In the genomic region with DNA sequence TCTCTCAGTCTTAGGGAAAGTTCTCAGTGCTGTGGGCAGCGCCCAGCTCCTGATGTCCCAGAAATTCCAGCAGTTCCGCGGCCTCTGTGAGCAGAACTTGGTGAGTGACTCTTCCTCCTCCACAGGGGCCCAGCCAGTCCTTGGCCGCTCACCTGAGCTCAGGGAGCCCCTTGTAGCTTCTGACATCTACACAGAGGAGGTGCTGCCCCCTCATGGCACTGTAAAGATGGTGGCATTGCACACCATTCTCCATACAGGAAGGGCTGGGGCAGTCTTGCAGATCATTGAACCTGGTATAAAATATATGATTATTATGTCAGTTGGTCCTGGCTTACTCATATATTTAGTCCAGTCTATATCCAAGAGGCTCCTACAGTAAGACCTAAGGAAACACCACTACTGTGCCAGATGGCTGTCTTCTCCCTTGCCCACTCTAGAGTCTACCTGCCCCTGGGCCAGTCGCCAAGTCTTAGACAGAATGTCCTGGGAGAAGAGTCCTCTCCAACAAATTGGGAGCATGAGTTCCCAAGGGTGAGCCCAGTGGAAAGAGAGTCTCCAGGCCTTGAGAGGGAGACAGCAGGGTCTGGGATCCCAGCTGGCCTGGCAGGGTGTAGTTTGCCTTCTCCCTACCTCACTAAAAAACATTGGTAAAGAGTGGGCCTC, we compare ENCODE assay signal across 14 mouse cellular contexts. TPM values are rescaled to one million over a fixed set of nuclear protein-coding genes. Genes with fewer than 3 reads are reported as not detected.
DNase-seq lines count a peak whose midpoint lies in the region; ATAC-seq and TF ChIP-seq lines count a peak whose summit lies in the region.
"Had no signal": no experiment of that assay in that cellular context is flagged by ENCODE, and none has a peak within 500 bp of the region (broad histone marks: within the 10 kb centered on the region; RNA-seq: fewer than 3 reads in every experiment).

No protein-coding gene starts in this region.

- no peak overlapping the region for H3K9ac ChIP-seq in intestine, postnatal 0 days (ENCODE audit: low read depth, low read length)
- H3K9ac ChIP-seq: limb, embryonic 15.5 days; midbrain, embryonic 15.5 days had no signal

- no peaks in the 10 kb centered on the region for H3K9me3 ChIP-seq in intestine, postnatal 0 days (ENCODE audit: control insufficient read depth)
- peaks cover 10% of the 10 kb centered on the region; the same call in 1 of the 2 replicates for H3K9me3 ChIP-seq in limb, embryonic 10.5 days (replicated peaks)
- H3K9me3 ChIP-seq: limb, embryonic 15.5 days; midbrain, embryonic 15.5 days had no signal

- H3K27ac ChIP-seq in intestine, postnatal 0 days (ENCODE audit: low read depth, low read length), result no peak overlapping the region
- no peak overlapping the region for H3K27ac ChIP-seq in limb, embryonic 10.5 days
- H3K27ac ChIP-seq: hindbrain, embryonic 10.5 days; limb, embryonic 15.5 days; midbrain, embryonic 15.5 days had no signal

- no peaks in the 10 kb centered on the region for H3K27me3 ChIP-seq in intestine, postnatal 0 days (replicated peaks; ENCODE audit: control insufficient read depth, insufficient read depth, low read length)
- H3K27me3 ChIP-seq in limb, embryonic 10.5 days (ENCODE audit: low read depth, poor library complexity, severe bottlenecking), result no peaks in the 10 kb centered on the region
- H3K27me3 ChIP-seq: limb, embryonic 15.5 days; midbrain, embryonic 15.5 days; Patski had no signal

- no peak for ATAC-seq in intestine, postnatal 0 days
- ATAC-seq: midbrain, embryonic 15.5 days; Patski had no signal

- H3K4me1 ChIP-seq in intestine, postnatal 0 days (replicated peaks; ENCODE audit: control insufficient read depth, insufficient read depth, low read length), result no peaks in the 10 kb centered on the region
- H3K4me1 ChIP-seq in limb, embryonic 10.5 days, result peaks cover 15% of the 10 kb centered on the region
- H3K4me1 ChIP-seq: hindbrain, embryonic 10.5 days; midbrain, embryonic 15.5 days had no signal

- peak; percentile 45 to 56 for DNase-seq in cerebellum, adult 18-20 months
- DNase-seq in cerebellum, adult 11-12 months, result no peak
- peak; percentile 45 for DNase-seq in kidney, postnatal 14 days
- DNase-seq in kidney, adult 11 months, result no peak
- peak; percentile 32 for DNase-seq in A20 (ENCODE audit: low read depth, low spot score)
- no peak for DNase-seq in adrenal gland, adult 18-20 months (ENCODE audit: low spot score in 2 of 2)
- DNase-seq in limb, embryonic 10.5 days (ENCODE audit: low spot score), result no peak
- DNase-seq: adrenal gland, postnatal 25 days; gastrocnemius, postnatal 36 days had no signal

- H3K36me3 ChIP-seq in intestine, postnatal 0 days (ENCODE audit: control insufficient read depth, insufficient read depth), result peaks cover 79% of the 10 kb centered on the region
- peaks cover 92% of the 10 kb centered on the region for H3K36me3 ChIP-seq in limb, embryonic 10.5 days

- H3K4me2 ChIP-seq in intestine, postnatal 0 days (replicated peaks; ENCODE audit: low read depth), result no peak overlapping the region
- H3K4me2 ChIP-seq: limb, embryonic 15.5 days; midbrain, embryonic 15.5 days had no signal

- TF ChIP-seq CTCF in intestine, postnatal 0 days (IDR thresholded peaks at IDR 0.05; ENCODE audit: low read depth), result peak; percentile 63

- no peak overlapping the region for H3K4me3 ChIP-seq in intestine, postnatal 0 days (ENCODE audit: low read depth, low read length)
- no peak overlapping the region for H3K4me3 ChIP-seq in limb, embryonic 10.5 days
- H3K4me3 ChIP-seq: hindbrain, embryonic 10.5 days; limb, embryonic 15.5 days; midbrain, embryonic 15.5 days had no signal

- 80% methylated on average over 5 of the region's 5 CpGs for WGBS in intestine, postnatal 0 days
- WGBS in limb, embryonic 10.5 days, result 88% methylated on average over 5 of the region's 5 CpGs

RNA-seq across cellular contexts. Expression of gene Myl9, which starts 14.2 kb away (rescaled TPM):
- polyA plus RNA-seq in intestine, postnatal 0 days (2015; fragmentation: Nextera tagmentation; extraction: Ambion mirVana), result 1,325 and 1,382 TPM in 2 replicates
- total RNA-seq in adrenal gland, adult 18-20 months (2021), result 10 to 100 TPM; 52.0 to 58.6 TPM
- 30.1 and 62.7 TPM in 2 replicates for polyA plus RNA-seq in limb, embryonic 10.5 days (2016; fragmentation: Nextera tagmentation; extraction: Ambion mirVana)

Comparison
In these comparisons a context has a peak if more than half of its experiments do, and no peak if none do; other contexts are left out.
1. DNase-seq: peak in cerebellum, adult 18-20 months (2 of 2), kidney, postnatal 14 days (single experiment) and A20 (single experiment); none in cerebellum, adult 11-12 months (single experiment), kidney, adult 11 months (single experiment), adrenal gland, adult 18-20 months (0 of 2) and limb, embryonic 10.5 days (single experiment).
2. RNA of gene Myl9, which starts 14.2 kb away (polyA plus RNA-seq): 1,325 to 1,382 TPM in intestine, postnatal 0 days; 30.1 to 62.7 TPM in limb, embryonic 10.5 days; every median in the first group is over 10 times any median in the second.